Mouse (Mus musculus) gastrocnemius, postnatal 25 days (tissue): ENCODE data around the gene Cops9. TPM values are rescaled to one million over a fixed set of nuclear protein-coding genes. Genes with fewer than 3 reads are reported as not detected.

Source experiments
- DNase-seq: peaks from one replicate; pipeline ENCODE4 v3.0.0; 2022
- total RNA-seq, 2 experiments: library from RNA; stranded (reverse); gene quantifications; 1 replicate in 1 of 2; 2 replicates in 1 of 2; pipeline ENCODE4 v1.2.3; 2021

The Cops9 gene
- total RNA-seq, 2 experiments from 2014 or later = 187 to 194 TPM

GRCm38 (mm10) chr1:92605482-92605881 lies 36.3 kb downstream of the Cops9 start, which contains the start of gene Olfr1410:
TSS of gene Olfr1410 (plus strand) at chr1:92605782.
- DNase-seq = no peak

GRCm38 (mm10) chr1:92596019-92596418 lies 45.8 kb downstream of the Cops9 start:
- no peak for DNase-seq

GRCm38 (mm10) chr1:92594111-92594510 lies 47.7 kb downstream of the Cops9 start, which contains the start of gene Olfr1411:
TSS of gene Olfr1411 (plus strand) at chr1:92594411.
- DNase-seq = no peak

Other genes with a start within 250 kb of the Cops9 start
- gene Ndufa10, start 168.1 kb downstream of the Cops9 start, total RNA-seq = 100 to 1,000 TPM; 458 to 459 TPM
- not detected for gene Olfr1416, start 156.9 kb downstream of the Cops9 start, total RNA-seq
- not detected for gene Olfr1415, start 145.9 kb downstream of the Cops9 start, total RNA-seq
- gene Olfr1414, start 123.3 kb downstream of the Cops9 start, total RNA-seq = not detected
- gene Olfr1413, start 70.7 kb downstream of the Cops9 start, total RNA-seq = not detected
- not detected for gene Olfr1412, start 56.2 kb downstream of the Cops9 start, total RNA-seq
- not detected for gene Olfr1411, start 47.6 kb downstream of the Cops9 start, total RNA-seq
- not detected for gene Olfr1410, start 36.2 kb downstream of the Cops9 start, total RNA-seq
- gene Olfr12, start 24.2 kb downstream of the Cops9 start, total RNA-seq = not detected
- gene Otos, start 6.9 kb upstream of the Cops9 start, total RNA-seq = not detected
- gene Gpc1, start 189.7 kb upstream of the Cops9 start, total RNA-seq = 100 to 1,000 TPM; 246 to 275 TPM